Mouse (Mus musculus) ovary, postnatal 10 days (tissue): ENCODE results near the gene Zfp738.
A peak's percentile ranks its signal among the peaks of the same experiment; 100 is the strongest.
"Not testable (repeated sequence)": the region's sequence is repeated elsewhere in the genome, so short reads cannot be mapped to it uniquely, and the experiment has no call there.

Experiments
- DNase-seq: peaks from one replicate; pipeline ENCODE4 v3.0.0; 2022; ENCODE audit warnings: low spot score

The Zfp738 gene

DNA sequence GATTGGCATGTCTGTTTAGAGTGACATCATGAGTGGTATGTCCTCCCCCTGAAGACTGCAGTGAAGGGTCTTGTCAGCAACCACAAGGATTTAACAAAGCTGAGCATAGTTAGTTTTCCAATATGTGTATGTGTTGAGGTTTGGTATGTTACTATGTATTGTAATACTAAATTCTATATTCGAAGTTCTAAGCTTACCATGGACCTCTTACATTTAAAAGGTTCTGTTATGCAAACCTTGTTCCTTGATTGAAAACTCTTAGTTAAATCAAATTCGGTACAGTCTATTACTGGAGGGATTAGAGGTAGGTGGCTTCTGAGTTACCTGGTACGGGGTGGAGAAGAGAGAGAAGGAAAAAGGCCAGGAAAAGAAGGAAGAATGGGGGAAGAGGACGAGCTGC, at the start of gene Zfp738:
Gene Zfp738, minus strand, starts transcription at position 101 of the 400 bp plus-strand sequence.
- no peak for DNase-seq

DNA sequence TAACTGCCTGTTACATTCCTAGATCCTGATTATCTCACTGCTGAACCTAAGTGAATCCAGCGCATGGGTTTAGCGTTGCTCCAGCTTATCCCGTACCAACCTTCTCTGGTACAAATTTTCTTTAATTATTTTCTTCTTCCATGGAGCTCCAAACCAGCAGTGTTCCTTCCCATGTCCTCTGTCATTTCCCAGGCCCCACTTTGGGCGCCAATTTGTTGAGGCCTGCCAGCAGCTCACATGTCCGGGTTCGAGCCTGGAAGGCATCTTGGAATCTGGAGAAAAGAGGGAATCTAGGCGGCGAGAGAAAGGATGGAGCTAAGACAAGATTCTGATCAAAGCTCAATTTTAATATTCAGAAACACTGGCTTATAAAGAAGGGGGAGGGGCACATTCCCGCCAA, 47.5 kb upstream of the Zfp738 start:
- DNase-seq = not testable (repeated sequence)

GRCm38 (mm10) chr13:67729441-67729840, 42.6 kb upstream of the Zfp738 start:
- DNase-seq = not testable (repeated sequence)

DNA sequence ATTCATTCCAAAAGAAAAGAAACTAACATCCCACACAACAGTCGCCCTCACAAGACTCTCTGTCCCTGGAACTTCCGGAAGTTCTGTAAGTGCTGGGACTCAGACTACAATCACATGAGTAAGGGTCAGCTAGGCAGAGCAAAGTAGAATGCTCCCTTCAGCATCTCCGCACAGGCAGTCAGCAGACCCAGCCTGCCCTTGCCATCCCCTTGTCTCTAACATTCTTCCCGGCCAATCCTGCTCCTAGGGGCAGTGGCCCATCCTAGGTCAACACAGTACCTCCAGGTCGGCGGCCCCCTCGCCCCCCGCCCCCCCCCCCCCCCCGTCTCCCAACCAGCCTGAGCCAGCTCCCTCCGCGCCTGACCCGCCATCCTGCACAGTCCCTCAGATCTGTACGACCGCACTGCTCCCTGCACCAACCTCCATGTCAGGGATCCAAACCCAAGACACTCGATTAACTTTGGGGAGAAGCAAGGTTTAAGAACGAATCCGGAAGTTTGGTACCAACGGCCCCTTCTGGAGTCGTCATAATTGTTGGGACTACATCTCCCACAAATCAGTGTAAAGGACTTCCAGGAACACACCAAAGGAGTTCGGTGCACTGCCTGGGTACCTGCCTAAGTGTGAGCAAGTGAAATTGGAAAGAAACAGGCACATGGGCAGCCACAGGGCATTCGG, 41.9 kb upstream of the Zfp738 start, which contains the start of gene Zfp65:
Gene Zfp65, minus strand, starts transcription at position 533 of the 678 bp plus-strand sequence.
- peak; percentile 9 for DNase-seq

GRCm38 (mm10) chr13:67728106-67728505, 41.2 kb upstream of the Zfp738 start:
- no peak for DNase-seq

DNA sequence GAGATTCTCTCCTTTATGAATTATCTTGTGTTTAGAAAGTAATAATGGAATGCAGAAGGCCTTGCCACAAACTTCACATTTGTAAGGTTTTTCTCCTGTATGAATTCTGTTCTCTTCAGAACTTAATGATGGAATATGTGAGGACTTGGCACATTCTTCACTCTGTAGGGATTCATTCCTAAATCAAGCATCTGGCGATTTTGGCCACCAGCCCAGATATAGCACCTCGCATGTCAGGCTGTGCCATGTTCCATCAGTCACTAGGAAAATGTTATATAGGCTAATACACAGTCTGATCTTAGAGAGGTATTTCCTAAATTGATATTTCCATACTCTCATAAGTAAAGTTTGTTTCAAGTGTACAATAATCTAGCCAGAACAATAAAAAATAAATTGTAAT, 38.5 kb upstream of the Zfp738 start:
- DNase-seq = not testable (repeated sequence)

- DNase-seq = peak; percentile 60
These were observed 37.1 kb upstream of the Zfp738 start for GRCm38 (mm10) chr13:67723848-67724479.

DNA sequence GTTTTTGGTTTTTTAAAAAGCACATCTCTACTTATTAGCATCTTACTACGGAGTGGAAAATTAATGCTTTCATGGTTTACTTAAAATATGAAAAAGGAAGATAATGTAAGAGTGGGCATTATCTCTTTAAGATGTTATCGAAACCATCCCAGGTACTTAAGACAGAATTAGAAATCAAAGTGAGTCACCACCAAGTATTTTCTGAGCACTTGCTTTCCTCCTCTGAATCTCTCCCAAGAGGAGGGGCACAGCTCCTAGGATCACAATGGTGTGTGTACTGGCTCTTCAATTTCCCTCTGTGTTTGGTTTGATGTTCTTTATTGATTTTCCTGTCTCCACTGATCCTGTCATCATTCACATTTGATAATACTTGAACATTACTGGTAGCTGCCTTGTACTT, 3.0 kb downstream of the Zfp738 start:
- DNase-seq = not testable (repeated sequence)

DNA sequence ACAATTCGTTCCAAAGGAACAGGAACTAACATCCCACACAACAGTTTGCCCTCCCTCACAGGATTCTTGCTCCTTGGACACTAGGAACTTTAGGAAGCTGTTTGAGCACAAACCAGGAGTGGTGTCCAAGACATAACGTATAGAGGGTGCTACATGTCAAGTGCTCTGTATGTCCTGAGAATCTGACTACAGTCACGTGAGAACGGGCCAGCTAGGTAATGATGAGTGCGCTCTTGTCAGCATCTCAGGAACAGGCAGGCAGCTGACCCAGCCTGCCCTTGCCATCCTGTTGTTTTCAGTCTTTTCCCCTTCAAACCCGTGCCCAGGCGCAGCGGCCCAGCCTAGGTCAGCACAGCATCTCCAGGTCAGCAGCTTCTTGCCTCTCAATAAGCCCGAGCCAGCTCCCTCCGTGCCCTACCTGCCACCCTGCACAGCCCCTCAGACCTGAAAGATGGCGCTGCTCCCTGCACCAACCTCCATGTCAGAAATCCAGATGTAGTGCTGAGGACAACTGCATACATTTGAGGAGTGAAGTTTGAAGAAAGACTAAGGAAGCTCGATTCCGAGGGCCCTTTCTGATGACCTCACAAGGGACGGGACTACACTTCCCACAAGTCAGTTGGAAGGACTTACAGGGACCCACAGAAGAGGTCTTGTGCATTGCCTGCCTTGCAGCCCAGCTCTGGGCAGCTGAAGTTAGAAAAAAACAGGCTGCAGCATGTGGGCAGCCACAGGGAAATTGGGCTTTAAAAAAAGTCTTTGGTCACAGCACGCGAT, 3.7 kb downstream of the Zfp738 start:
- DNase-seq = peak; percentile 47

DNA sequence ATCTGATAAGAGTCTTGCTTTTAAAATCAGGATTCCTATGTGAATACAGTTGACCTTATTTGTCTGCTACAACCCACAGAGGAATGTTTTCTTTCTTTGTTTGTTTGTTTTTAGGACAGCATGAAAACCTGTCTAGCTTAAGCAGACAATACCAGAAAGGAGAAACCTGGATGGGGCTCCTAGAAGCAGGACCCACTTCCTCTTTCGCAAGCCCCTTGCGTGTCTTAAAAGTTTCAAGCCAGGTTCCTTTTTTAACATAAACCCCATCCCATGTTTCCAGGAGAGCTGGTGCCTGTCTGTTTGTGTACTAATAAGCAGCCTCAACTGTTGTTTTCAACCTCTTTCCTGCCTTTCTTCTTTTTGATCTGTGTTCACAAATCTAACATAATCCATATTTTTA, 12.0 kb downstream of the Zfp738 start:
- DNase-seq = no peak

DNA sequence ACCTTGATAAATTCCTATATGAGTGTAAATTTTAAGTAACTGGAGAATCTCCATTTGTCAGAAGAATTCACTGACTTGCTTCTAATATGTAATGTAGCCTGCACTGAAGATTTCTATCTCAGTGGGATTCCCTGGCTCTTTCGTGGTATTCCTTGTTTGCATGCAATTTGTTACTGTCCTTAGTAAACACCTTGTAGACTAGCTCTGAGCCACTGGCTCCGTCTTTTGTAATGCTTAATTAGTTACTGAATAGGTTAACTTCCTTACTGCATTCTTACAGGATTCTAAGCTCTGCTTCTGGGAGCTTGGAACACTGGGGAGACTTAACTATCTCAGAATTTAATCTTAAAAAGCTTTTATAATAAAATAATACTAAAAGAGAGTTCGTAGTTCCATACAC, 34.4 kb downstream of the Zfp738 start:
- DNase-seq = no peak

DNA sequence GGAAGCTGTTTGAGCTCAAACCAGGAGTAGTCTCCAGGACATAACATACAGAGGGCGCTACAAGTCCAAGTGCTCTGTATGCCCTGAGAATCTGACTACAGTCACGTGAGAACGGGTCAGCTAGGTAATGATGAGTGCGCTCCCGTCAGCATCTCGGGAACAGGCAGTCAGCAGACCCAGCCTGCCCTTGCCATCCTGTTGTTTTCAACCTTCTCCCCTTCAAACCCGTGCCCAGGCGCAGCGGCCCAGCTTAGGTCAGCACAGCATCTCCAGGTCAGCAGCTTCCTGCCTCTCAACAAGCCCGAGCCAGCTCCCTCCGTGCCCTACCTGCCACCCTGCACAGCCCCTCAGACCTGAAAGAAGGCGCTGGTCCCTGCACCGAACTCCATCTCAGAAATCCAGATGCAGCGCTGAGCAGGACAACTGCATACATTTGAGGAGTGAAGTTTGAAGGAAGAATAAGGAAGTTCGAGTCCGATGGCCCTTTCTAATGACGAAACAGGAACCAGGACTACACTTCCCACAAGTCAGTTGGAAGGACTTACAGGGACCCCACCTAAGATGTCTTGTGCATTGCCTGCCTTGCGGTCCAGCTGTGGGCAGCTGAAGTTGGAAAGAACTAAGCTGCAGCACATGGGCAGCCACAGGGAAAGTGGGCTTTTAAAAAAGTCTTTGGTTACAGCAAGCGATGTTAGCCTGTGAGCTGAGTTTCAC, 49.4 kb downstream of the Zfp738 start, which contains the start of the genes Gm49345 and Zfp729a:
Gene Gm49345, minus strand, starts transcription at position 476 of the 714 bp plus-strand sequence.
Gene Zfp729a, minus strand, starts transcription at position 498 of the 714 bp plus-strand sequence.
- DNase-seq = peak; percentile 55

DNA sequence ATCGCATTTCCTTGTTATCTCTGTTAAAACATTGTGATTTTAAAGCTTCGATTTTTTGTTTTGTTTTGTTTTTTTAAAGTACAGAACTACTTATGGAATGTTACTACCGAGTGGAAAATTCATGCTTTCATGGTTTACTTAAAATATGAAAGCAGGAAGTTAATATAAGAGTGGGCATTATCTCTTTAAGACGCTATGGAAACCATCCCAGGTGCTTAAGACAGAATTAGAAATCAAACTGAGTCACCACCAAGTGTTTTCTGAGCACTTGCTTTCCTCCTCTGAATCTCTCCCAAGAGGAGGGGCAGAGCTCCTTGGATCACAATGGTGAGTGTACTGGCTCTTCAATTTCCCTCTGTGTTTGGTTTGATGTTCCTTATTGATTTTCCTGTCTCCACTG, 76.8 kb downstream of the Zfp738 start:
- DNase-seq = no peak

DNA sequence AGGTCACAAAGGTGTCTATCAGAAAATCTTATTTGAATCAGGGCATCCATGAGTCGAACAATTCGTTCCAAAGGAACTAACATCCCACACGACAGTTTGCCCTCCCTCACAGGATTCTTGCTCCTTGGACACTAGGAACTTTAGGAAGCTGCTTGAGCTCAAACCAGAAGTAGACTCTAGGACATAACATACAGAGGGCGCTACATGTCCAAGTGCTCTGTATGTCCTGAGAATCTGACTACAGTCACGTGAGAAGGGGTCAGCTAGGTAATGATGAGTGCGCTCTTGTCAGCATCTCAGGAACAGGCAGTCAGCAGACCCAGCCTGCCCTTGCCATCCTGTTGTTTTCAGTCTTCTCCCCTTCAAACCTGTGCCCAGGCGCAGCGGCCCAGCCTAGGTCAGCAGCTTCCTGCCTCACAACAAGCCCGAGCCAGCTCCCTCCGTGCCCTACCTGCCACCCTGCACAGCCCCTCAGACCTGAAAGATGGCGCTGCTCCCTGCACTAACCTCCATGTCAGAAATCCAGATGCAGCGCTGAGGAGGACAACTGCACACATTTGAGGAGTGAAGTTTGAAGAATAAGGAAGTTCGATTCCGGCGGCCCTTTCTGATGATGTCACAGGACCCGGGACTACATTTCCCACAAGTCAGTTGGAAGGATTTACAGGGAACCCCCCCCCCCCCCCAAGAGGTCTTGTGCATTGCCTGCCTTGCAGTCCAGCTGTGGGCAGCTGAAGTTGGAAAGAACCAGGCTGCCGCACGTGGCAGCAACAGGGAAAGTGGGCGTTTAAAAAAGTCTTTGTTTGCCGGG, 77.6 kb downstream of the Zfp738 start, which contains the start of gene Zfp729b:
Gene Zfp729b, minus strand, starts transcription at position 642 of the 811 bp plus-strand sequence.
- peak; percentile 71 for DNase-seq
